Comparison of ENCODE assay signal across 8 mouse cellular contexts in the genomic region with DNA sequence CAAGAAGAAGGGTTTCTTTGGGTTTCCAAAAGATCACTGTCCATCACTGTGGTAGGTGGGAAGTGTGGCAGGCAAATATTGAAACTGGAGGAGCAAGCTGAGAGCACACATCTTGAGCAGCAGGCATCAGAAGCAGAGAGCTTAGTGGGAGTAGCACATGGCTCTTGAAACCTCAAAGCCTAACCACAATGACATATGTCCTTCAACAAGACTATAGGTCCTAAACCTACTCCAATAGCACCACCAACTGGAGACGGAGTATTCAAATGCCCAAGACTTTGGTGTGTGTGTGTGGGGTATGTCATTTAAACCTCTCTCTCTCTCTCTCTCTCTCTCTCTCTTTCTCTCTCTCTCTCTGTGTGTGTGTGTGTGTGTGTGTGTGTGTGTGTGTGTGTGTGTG.
DNase-seq lines count a peak whose midpoint lies in the region; ATAC-seq lines count a peak whose summit lies in the region.

No protein-coding gene starts in this region.

- no peak overlapping the region for H3K4me2 ChIP-seq in heart, embryonic 15.5 days

- no peak overlapping the region for H3K27ac ChIP-seq in heart, embryonic 15.5 days

- 0 out of 2 replicates have a peak, but pooled peaks have one; percentile 18 for ATAC-seq in heart, embryonic 15.5 days (replicated peaks; ENCODE audit: insufficient number of reproducible peaks, insufficient read depth, low FRiP score, low read depth)
- peak; percentile 100 for ATAC-seq in common myeloid progenitor, adult 5-6 weeks (replicated peaks; ENCODE audit: low read depth, poor library complexity, severe bottlenecking)

- intact Hi-C loops in heart, postnatal 25 days (cut with DNase I) = loop anchor here (2.0 to 5.0 kb wide), 4 partner anchors 72 to 231 kb away; no protein-coding TSS in a partner anchor

- no peak overlapping the region for H3K4me3 ChIP-seq in heart, embryonic 15.5 days

- no peaks in the 10 kb centered on the region for H3K27me3 ChIP-seq in heart, embryonic 15.5 days

- no peak for DNase-seq in heart, postnatal 25 days (ENCODE audit: low spot score)
- peak; percentile 30 for DNase-seq in CD4-positive helper T cell, adult 2 months (ENCODE audit: low read depth, low spot score)
- peak; percentile 29 for DNase-seq in lung, postnatal 14 days
- no peak for DNase-seq in right cerebral cortex, postnatal 14 days
- no peak for DNase-seq in cerebellum, postnatal 25 days
- no peak for DNase-seq in layer of hippocampus, adult 11-12 months (ENCODE audit: low spot score)

- WGBS in heart, embryonic 15.5 days = 50% methylated on average over 1 of the region's 1 CpGs

- H3K9ac ChIP-seq in heart, embryonic 15.5 days = no peak overlapping the region

- H3K9me3 ChIP-seq in heart, embryonic 15.5 days (replicated peaks) = no peaks in the 10 kb centered on the region

- peaks cover 13% of the 10 kb centered on the region for H3K4me1 ChIP-seq in heart, embryonic 15.5 days (replicated peaks)

- no peaks in the 10 kb centered on the region for H3K36me3 ChIP-seq in heart, embryonic 15.5 days

Comparison
In these comparisons a context has a peak if more than half of its experiments do, and no peak if none do; other contexts are left out.
1. DNase-seq: peak in CD4-positive helper T cell, adult 2 months (single experiment) and lung, postnatal 14 days (single experiment); none in heart, postnatal 25 days (single experiment), right cerebral cortex, postnatal 14 days (single experiment), cerebellum, postnatal 25 days (0 of 2) and layer of hippocampus, adult 11-12 months (single experiment).